Mouse (Mus musculus): ENCODE measurements around the gene Zwilch.

GRCm38 (mm10) chr9:64100442-64100841 lies 72.5 kb downstream of the Zwilch start:
- TF ChIP-seq CTCF (IDR thresholded peaks at IDR 0.05; ENCODE audit: borderline replicate concordance, control insufficient read depth, extremely low read depth, insufficient read depth, low read length, poor library complexity): peak; percentile 93
- no peak for TF ChIP-seq POLR2A (IDR thresholded peaks at IDR 0.05; ENCODE audit: control insufficient read depth, extremely low read depth, insufficient read depth, low read length, poor library complexity)
